Mouse (Mus musculus) cerebellum, adult 2 months (tissue): ENCODE data around the gene Polh.

Experiments used
- CTCF ChIP-seq: fragments of 200-500 bp; IDR thresholded peaks from 2 replicates; pipeline ENCODE4 v1.5.1; 2011; ENCODE audit warnings: low read depth, mild to moderate bottlenecking, control low read depth, low read length, moderate library complexity, borderline replicate concordance; ENCODE audit not compliant: insufficient read depth
- POLR2A ChIP-seq: fragments of 200-500 bp; IDR thresholded peaks from 2 replicates; pipeline ENCODE4 v1.6.1; 2011; ENCODE audit warnings: low read length, control low read depth, borderline replicate concordance; ENCODE audit not compliant: insufficient read depth

GRCm38 (mm10) chr17:46123285-46123684 lies 79.2 kb downstream of the Polh start:
- no peak for TF ChIP-seq POLR2A
- no peak for TF ChIP-seq CTCF
